Mouse (Mus musculus) heart, postnatal 36 days (tissue): ENCODE measurements around the gene Nr1h2. TPM values are rescaled to one million over a fixed set of nuclear protein-coding genes. Genes with fewer than 3 reads are reported as not detected.

Source experiments
- microRNA-seq, 2 experiments: library from miRNA; unstranded; fragments of <30 nt; microRNA quantifications; one replicate each; pipeline ENCODE4 v1.2.0; 2021; ENCODE audit warnings: borderline number of aligned reads in 2 of 2
- total RNA-seq, 2 experiments: library from RNA; stranded (reverse); gene quantifications; 2 replicates each; pipeline ENCODE4 v1.2.3; 2021

Nr1h2 gene
- total RNA-seq, 2 experiments from 2014 or later = 48.2 to 50.8 TPM

Small RNAs within 50 kb of the gene (microRNA-seq; reads per million reads assigned to microRNA genes)
- gene Mir7053 = 0 to 2.0 reads per million in 2 experiments

Other genes with a start within 250 kb of the Nr1h2 start
- gene Clec11a, start 247.0 kb downstream of the Nr1h2 start, total RNA-seq = under 1 TPM; 0.75 to 0.84 TPM
- 1 to 10 TPM in 1 of 2 experiments, under 1 TPM in 1; 1.00 to 1.5 TPM for gene Shank1, start 243.7 kb downstream of the Nr1h2 start, total RNA-seq
- 1 to 10 TPM; 1.7 to 3.4 TPM for gene Syt3, start 169.8 kb downstream of the Nr1h2 start, total RNA-seq
- gene 1700008O03Rik, start 168.1 kb downstream of the Nr1h2 start, total RNA-seq = under 1 TPM in 1 of 2 experiments, not detected in 1; 0.68 TPM
- 10 to 100 TPM; 20.5 to 21.6 TPM for gene Lrrc4b, start 124.9 kb downstream of the Nr1h2 start, total RNA-seq
- gene Aspdh, start 88.6 kb downstream of the Nr1h2 start, total RNA-seq = under 1 TPM; 0.65 to 0.75 TPM
- gene Josd2, start 86.0 kb downstream of the Nr1h2 start, total RNA-seq = 100 to 1,000 TPM; 127 to 143 TPM
- 10 to 100 TPM; 87.6 to 87.9 TPM for gene Emc10, start 57.4 kb downstream of the Nr1h2 start, total RNA-seq
- 1 to 10 TPM; 3.1 to 3.2 TPM for gene Fam71e1, start 57.4 kb downstream of the Nr1h2 start, total RNA-seq
- gene Mybpc2, start 29.3 kb downstream of the Nr1h2 start, total RNA-seq = 10 to 100 TPM; 16.5 to 20.1 TPM
- under 1 TPM; 0.31 to 0.51 TPM for gene Spib, start 21.9 kb downstream of the Nr1h2 start, total RNA-seq
- gene Pold1, start 5.1 kb downstream of the Nr1h2 start, total RNA-seq = 10 to 100 TPM; 11.9 to 14.0 TPM
- under 1 TPM; 0.43 to 0.78 TPM for gene Napsa, start 18.4 kb upstream of the Nr1h2 start, total RNA-seq
- gene Kcnc3, start 36.7 kb upstream of the Nr1h2 start, total RNA-seq = 1 to 10 TPM; 2.0 to 2.3 TPM
- 100 to 1,000 TPM in 1 of 2 experiments, 10 to 100 TPM in 1; 81.8 to 110 TPM for gene Myh14, start 116.9 kb upstream of the Nr1h2 start, total RNA-seq
- not detected for gene Izumo2, start 154.8 kb upstream of the Nr1h2 start, total RNA-seq
- gene Vrk3, start 194.5 kb upstream of the Nr1h2 start, total RNA-seq = 10 to 100 TPM; 25.3 to 26.7 TPM
- gene Zfp473, start 197.1 kb upstream of the Nr1h2 start, total RNA-seq = under 1 TPM; 0.06 to 0.14 TPM